Mouse (Mus musculus): ENCODE results near the gene Rasgrp4.

- no peak for TF ChIP-seq CTCF (IDR thresholded peaks at IDR 0.05; ENCODE audit: low read depth)
- no peak for TF ChIP-seq EP300 (IDR thresholded peaks at IDR 0.05; ENCODE audit: low read depth)
Observed at GRCm38 (mm10) chr7:29122821-29123220, 11.8 kb upstream of the Rasgrp4 start.
